Mouse (Mus musculus) heart, adult 11 months (tissue): ENCODE results near the gene Dgkg.
A peak's percentile ranks its signal among the peaks of the same experiment; 100 is the strongest.

Source experiments
- DNase-seq: peaks from one replicate; pipeline ENCODE4 v3.0.0; 2022

The Dgkg gene

DNA sequence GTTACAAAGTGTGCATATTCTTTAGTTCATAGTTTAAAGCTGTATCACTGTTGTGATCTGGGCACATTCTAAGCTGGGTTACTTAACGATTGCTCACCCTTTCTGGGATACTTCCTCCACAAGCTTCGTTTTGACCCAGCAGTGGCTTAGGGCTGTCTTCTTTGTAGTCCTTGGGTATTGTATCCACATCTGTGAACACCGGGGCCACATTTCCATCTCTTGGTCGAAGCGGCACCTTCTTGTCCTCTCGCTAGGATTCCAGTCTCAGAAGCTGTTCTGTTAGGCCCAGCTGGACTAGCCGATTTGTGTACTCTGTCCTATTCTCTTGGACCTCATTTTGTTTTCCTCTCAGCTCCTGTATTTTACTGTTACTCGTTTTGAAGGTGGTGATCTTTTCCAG is 13.6 kb downstream of the Dgkg start:
- no peak for DNase-seq

DNA sequence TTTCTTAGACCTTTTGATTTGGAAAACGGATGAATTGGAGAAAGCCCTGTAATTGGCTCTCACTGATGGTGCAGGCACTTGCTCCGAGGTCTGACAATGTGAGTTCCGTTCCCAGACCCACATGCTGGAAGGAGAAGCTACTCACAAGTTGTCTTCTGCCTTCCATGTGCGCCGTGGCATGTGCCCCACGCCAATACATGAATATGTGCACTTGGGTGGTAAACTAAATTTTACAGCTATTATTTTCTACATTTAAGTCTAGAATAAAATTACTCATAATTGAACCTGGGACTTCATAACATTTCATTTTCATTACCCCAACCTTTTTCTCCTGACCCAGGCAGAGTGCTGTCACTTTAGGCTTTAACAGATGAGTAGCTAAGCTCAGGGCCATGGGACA is 14.1 kb downstream of the Dgkg start:
- DNase-seq, result no peak

DNA sequence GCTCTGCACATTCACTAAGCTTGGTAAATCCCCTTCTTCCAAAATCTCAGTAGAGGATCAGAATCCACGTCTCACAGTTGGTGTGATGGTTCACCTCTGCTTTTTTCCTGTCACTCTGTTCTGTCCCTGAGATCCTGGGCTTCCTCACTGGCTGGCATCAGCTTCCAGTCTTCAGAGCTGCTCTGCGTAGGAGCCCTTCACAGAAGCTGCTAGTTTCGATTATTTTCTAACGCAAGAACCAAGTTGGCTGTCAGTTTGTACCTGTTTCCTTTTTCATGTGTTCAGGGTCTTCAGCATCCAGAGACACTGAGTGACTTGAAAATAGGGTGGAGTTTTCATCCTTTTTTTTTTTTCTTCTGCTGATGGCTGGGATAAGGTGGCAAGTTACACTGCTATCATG is 15.0 kb downstream of the Dgkg start:
- DNase-seq, result no peak

DNA sequence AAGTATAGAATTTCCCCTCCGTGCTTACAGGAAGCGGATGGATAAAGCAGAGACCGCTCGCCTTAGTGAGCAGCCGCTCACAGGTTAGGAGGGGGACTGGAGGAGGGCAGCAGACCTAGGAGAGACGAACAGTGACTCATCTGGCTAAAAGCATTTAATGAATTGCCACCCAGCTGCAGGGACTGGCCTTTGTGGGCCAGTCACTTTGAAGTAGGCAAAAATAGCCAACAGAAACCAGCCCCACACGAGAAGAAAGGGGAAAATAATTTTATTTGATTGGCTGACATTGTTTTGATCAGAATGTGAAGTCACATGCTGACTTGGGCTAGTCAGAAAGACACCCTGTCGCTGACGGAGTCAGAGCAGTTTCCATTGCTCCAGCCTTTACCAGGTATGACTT is 15.4 kb downstream of the Dgkg start:
- no peak for DNase-seq

DNA sequence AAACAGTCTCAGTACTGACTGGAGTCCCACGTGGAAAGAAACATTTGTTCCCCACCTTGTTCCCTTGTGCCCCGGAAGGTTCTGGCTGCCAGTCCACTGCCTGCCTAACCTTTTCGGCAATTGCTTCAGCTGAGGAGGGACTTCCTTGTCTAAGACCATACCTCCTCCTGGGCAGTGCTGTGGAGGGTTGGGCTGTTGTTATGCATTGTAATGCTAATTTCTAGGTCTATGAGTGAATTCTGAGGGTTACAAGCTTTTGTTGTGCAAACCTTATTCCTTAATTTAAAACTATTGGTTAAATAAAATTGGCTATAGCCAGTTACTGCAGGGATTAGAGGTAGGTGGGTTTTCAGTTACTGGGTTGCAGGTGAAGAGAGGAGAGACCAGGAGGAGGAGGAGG is 19.7 kb downstream of the Dgkg start:
- DNase-seq, result no peak

DNA sequence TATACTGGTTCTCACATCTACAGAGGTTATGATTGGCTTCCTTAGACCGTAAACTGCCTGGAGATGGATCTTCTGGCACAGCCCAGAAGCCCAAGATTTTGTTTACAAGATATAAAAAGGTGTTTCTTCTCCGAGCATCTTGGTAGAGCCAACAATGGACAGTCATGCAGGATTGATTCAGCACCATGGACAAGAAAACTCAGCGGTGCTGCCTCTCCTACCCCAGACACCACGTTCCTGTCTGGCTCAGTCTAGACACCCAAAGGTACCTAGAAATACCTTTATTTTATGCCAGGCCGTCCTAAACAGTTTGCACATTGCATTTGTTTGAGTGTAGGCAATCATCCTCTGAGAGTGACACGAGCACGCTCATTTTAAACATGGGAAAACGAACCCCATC is 21.3 kb downstream of the Dgkg start:
- peak; percentile 14 for DNase-seq

DNA sequence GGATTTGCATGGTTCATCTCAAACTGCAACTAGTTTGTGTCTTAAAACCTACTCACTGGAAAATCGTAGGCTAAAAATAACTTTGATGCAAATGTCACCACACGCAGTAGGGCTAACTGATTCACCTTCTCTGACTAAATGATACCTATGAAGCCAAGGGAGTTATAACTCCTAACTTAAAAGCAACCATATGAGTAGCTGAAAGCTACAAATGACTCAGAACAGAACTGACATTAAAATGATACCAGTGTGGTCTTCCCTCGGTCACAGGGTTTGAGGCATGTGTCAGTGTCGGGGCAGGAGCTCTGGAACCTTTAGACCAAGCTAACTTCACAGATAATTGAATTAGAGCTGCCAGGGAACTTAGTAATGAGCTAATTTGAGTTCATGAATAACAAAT is 24.0 kb downstream of the Dgkg start:
- no peak for DNase-seq

DNA sequence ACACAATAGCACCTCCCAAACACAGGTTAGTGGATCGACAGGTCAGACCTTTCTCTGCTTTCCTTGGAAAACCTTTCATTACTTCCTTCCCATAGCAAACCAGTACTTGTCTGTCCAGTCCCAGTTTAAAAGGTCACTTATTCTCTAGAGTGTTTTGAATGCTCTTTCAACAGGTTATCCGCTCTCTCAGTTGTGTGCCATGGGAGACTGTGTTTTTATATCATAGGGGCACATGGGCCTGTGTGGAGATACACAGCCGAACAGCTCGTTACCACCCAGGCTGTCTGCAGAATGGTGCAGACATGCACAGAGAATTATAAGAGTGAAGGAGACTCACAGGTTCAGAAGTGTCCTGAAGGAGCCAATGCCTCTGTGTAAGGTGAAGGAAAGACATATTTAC is 26.7 kb downstream of the Dgkg start:
- DNase-seq, result peak; percentile 55

DNA sequence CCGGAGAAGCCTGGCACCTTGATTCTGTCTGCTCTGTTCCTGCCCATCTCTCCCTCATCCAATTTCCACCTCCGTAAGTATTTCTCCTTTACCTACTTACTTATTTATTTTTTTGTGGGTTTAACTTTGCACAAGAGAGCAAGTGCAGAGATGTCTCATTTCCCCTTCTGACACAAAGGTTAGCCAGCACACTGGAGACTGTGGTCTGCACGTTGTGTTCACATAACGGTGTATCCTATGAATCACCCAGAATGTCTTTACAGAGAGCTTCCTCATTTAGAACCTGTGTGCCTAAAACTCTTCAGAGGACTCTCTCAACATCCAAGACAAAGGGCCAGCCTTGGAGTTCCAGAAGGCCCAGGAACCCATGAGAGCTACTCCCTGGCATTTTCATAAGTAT is 27.1 kb downstream of the Dgkg start:
- peak; percentile 67 for DNase-seq

DNA sequence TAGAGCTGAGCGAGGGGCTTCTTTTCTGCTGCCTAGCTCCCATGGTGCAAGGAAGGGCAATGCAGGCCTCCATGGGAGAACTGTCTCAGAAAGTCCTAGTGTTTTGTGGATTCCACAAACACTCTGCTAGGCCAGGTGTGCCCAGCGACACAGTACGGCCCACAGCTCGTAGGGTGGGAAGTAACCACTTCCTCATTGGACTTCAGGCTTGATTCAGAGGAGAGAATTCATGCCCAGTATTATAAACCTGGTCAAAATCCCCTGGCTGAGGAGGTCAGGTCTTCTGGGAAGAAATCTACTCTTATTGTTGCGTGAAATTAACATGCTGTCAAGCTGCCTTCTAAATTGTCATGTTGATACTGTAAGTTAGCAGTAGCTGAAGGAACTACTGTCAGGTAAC is 31.0 kb downstream of the Dgkg start:
- DNase-seq, result no peak

DNA sequence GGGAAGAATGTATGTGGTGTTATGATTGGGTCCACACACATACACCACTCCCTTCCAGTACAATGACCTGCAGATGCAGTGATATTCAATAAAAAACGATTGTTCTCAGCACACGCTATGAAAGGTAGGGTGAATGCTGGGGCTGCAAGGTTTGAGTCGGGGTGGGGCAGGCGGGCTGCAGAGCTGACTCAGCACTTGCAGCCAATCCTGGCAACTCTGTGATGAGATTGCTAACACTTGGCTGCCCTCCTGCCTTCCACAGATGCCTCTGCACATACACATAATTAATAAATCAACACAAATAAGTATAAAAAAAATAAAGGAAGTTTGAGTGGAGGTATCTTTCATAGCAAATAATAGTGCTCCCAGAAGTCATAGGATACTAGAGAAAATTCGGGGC is 31.6 kb downstream of the Dgkg start:
- no peak for DNase-seq

DNA sequence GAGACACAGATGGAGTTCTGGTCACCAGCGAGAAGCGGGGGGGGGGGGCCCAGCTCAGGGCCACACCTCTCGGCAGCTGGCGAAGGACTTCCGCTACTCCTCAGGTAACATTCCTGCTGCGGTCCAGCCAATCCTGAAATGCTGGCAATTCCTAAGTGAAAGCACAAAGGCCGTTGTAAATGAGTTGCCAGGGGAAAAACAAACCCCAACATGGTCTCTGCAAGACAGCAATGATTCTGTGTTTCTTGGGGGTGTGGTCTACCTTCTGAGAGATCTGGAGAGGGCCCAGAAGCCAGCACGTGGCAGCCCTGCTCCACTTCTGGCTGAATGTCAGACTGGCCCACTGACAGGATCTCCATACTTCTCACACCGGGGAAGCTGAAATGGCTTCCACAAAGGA is 34.7 kb downstream of the Dgkg start:
- no peak for DNase-seq

DNA sequence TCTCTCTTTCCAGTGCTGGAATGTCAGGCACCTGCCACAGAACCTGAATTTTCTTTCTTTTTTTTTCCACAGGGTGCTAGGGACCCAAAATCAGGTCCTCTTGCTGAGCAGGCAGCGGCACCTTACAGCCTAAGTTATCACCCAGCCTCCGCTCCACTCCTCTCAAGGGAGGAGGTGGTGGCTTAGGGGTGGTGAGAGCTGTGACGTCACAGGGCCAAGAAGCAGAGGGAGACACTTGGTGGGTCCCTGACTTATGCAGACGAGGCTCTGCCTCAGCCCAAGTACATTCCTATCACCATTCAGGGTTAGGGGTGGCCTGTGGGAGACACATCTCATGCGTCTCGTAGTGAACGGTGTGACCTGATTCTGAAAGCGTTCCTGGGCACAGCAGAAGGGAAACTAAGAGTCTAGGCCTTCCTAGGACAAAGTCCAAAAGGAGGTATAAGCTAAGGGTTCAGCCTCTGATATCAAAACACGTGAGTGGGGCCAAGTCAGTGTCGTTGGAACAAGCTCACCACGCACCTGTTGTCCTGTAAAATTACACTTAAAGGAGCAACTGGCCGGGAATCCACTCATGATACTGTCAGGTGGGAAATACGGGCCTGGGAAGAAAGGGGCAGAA is 35.6 kb downstream of the Dgkg start:
- DNase-seq, result no peak

DNA sequence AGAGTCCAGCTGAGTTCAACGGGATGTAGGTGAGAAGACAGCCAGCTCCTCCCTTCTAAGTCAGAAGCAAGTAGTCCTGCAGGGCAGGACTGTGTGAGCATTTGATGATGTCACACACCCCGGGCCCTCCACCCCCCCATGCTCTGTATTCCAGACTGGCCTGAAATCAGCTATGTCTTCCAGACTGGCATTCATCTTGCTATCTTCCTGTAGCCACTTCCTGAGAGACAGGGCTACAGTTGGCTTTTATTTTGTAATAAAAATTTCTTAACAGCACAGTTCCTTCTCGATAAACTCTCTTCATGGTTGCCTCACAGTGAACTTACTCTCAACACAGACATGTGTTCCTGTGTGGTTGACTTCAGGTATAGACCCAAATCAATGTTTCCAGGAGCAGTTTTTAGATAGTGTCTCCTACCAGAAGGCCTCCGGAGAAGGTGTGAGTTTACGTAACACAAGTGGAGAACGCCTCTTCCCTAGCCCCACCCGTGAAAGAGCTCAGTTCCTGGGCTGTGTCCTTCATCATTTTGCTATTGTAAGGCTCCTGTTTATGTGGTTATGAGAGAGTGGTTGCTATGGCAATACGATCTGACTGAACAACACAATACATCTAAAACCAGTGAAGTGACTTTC is 38.5 kb downstream of the Dgkg start:
- no peak for DNase-seq

DNA sequence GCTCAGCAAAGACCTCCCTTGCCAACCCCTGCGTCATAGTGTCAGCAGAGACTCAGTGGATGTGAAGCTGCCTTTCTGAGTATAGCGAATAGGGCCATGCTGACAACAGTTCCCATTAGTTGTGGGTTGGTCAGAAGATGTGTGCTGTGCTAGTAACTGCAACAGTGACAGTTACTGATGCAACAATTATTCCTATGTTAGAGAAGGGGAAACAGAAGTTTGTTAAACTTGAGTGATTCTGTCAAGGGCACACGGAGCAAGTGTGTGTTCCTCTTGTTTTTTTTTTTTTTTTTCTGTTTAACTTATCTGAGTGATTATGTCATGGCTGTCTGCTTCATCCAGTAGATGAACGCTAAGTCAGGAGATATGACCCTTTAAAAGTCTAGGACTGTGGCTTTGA is 41.2 kb downstream of the Dgkg start:
- DNase-seq, result peak; percentile 16

DNA sequence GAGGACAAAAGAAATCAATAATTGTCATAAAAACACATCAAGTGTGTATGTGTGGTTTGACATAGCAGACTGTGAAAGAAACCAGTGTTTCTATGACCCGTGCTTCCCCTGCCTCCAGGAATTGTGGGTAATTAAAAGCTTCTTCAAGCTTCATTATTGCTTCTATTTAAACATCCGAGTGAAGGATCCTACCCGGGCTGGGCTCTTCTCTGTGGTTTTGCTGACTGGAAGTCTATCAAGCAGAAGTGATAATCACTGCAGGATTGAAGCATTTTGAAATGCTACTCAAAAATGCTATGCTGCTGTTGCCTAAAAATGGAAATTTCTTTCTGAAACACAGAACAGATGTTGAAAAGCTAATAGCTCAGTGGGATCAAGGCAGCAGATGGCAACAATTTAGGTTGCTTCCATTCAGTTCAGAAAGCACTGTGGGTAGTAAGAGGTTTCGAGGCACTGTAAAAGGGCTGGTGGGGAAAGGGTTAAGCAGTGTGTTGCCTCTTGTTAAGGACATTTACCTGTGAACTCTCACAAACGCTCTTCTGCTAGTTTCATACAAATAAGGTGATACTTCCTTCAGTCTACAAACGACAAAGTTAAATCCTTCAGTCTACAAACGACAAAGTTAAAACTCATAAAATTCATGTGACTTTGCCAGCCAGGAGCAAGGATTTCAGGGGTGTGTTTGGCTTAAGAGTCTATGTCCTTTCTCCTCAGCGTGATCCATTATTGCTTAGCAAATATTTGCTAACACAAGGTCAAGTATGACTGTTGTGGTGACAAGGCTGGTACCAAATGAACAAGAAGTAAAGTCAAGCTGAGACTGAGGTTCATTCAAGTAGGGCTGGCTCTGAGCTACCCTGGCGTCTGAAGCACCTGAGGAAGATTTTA is 43.6 kb downstream of the Dgkg start:
- peak; percentile 30 for DNase-seq

DNA sequence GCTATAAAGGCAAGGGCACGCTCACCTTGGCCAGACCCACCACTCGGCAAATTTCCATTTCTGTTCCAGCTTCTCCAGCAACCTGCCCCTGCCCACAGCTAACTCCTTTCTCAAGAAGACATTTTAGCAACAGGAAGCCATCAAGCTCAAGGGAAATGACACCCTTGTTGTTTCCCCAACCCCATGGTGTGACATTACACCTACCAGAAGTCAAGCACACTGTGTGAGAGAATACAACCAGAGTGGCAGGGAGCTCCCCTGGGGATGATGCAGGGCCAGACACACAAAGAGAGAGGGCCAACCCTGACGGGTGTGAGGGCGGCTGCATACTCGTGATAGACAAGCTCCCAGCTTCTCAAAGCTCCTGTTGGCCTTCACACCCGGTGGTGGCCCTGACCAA is 49.0 kb downstream of the Dgkg start:
- DNase-seq, result peak; percentile 54

DNA sequence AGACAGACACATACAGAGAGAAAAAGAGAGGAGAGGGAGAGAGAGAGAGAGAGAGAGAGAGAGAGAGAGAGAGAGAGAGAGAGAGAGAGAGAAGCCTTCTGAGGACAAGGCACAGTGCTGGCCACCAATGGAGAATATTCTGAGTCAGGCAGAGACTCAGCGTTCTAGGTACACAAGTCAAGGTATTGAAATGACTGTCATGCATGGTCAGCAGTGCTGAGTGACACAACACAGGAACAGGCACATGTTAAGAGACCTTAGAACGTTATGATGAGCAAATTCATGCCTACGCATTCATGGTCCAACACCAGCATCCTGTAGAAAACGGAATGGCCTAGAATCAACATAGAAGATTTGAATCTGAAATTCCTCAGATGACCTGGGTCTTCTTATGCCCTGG is 50.0 kb downstream of the Dgkg start:
- peak; percentile 21 for DNase-seq

DNA sequence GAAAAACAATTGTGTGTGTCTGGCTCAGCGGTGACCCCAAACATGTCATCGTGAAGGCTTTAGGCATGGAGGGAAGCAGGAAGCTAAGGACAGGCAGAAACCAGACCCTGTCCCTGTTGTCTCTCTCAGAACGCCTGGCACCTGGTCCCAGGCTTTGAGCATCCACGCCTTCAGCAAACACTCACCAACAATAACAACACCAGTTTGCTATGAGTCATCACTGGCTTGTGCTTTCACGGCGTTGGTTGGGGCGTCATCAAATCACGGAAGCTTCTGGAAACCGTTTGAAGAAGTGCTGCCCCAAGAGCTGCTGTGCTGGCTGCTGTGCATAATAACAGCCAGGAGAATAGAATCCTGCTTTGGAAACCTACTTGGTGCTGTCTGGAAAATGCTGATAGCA is 54.6 kb downstream of the Dgkg start:
- DNase-seq, result peak; percentile 23

DNA sequence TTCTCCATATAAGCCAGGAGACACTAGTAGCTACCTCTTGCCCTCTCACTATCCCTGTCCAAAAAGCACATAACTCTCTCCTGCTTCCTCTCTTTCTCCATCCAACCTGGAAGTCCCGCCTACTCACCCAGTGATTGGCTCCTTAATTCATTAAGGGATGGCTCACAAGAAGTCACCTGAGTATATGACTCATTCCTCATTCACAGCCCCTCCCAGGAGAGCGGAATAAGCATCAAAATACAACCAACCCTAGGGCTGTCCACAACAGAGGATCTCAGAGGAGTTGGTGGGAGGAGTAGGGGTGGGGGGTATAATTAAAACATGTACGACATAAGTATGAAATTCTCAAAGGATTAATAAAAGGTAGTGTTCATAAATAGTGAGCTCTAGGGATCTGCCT is 55.3 kb downstream of the Dgkg start:
- peak; percentile 34 for DNase-seq

DNA sequence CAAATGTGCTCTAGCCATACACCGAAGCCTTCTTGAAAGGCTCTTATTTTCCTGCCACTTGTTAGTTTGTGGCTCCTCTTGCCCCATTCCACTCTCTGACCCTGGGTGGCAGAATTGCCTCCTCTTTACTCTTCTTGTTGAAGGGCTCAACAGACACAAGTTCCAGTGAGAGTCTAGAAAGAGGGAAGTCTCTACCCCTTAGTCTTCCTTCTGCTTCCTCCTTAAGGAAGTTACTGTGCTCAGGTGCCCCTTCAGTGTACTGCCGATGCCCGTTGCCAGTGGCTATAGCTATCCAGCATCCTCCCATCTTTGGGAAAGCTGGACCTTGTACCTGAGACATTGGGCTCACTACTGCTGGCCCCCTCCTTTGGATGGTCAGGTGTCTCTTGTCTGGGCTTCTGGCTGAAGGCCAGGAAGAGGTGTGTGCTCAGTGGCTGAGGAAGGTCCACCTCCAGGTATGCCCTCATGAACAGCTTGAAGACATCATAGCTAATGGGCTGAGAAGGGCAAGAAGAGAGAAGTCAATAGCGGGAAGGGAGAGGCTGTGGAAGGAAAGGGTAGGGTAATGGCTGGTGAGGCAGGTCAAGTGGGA is 56.8 kb downstream of the Dgkg start:
- DNase-seq, result peak; percentile 17

DNA sequence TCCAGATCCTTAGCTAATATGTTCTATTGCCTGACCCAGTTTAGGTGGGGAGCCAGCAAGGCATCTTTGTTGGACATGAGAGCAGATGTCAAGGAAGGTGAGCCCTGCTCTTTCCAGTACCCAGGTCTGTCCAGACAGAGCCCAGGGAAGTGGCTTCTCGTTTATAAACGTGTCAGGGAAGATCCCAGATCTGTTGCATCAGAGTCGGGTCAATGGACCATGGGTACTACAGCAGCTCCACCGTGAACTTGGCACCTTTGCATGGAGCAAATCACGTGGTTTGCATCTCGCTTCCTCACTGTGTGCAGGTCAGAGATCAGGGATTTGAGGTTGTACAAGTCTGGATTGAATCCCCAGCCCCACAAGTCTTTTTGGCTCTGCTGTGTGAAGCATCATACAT is 58.3 kb downstream of the Dgkg start:
- peak; percentile 67 for DNase-seq

DNA sequence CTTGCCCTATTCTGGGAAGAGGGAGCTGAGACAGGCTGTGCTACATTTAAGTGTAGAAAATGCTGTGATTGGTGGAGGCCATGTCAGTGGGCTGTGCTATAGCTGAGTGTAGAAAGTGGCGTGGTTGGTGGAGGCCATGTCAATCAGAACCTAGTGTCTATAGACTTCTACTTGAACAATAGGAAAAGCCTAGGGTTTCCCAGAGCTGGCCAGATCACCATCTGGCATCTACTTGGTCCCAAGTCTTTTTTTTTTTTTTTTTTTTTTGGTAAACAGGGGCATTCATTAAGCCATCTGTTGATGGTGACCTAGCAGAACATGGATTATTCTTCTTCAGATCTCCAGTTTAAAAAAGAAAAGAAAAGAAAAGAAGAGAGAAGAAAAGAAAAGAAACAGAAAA is 60.6 kb downstream of the Dgkg start:
- DNase-seq, result peak; percentile 17

DNA sequence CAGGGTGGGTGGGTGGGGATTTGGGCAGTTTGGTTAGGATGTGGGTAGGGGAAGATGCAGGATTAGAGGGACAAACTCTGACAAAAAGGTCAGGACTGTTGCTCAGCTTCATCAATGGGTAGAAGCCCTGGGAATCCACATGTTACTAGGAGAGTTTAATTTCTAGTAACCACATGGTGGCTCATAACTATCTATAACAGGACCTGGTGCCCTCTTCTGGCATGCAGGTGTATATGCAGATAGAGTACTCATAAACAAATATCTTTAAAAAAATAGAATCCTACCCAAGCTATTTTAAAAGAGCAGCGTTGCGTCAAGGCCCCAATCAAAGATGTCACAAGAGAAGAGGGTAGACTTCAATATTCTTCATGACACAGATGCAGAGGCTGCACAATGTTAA is 63.1 kb downstream of the Dgkg start:
- DNase-seq, result peak; percentile 46
